Mouse (Mus musculus) left cerebral cortex, adult 8-10 months (tissue): Measurements from ENCODE around the gene Crygn. TPM values are rescaled to one million over a fixed set of nuclear protein-coding genes. Genes with fewer than 3 reads are reported as not detected.

Source experiments
- DNase-seq, 2 experiments: peaks; one replicate each; pipeline ENCODE4 v3.0.0; 2022; ENCODE audit warnings: low spot score in 2 of 2
- total RNA-seq, 4 experiments: library from RNA; stranded (reverse); gene quantifications; 2 replicates each; pipeline ENCODE4 v1.2.4; 2022

Crygn gene
- total RNA-seq, 4 experiments from 2014 or later: 1.5 TPM; not detected in 3

DNA sequence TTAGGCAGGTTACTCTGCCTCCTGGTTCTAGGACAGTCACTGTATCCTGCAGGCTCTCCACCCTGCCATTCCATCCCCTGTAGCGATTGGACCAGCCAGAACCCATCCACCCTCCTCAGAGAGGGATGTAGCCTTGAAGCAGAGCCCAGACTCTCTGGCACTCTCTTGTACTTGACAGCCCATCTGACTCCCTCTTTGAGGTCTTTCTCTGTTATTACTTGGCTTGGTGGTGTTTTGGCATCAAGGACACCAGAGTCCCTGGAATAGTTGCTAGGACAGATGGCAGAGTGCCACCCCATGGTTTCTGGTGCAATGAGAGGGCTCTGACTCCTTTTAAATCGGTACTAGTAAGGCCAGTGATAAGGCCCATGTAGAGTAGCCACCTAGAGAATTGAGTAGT lies 44.6 kb downstream of the Crygn start:
- no peak for DNase-seq

DNA sequence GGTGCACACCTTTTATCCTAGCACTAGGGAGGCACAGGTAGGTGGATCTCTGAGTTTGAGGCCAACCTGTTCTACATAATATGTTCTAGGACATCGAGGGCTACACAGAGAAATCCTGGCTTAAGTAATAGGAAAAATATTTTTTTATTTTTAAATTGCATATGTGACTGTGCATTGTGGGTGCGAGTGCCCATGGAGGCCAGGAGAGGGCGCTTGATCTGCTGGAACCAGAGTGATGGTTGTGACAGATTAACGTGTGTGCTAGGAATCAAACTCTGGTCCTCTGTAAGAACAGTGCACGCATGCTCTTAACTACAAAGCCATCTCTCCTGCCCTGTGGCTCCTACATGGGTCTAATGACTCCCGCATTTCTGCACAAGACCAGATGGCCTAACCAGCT lies 46.2 kb downstream of the Crygn start:
- no peak for DNase-seq

DNA sequence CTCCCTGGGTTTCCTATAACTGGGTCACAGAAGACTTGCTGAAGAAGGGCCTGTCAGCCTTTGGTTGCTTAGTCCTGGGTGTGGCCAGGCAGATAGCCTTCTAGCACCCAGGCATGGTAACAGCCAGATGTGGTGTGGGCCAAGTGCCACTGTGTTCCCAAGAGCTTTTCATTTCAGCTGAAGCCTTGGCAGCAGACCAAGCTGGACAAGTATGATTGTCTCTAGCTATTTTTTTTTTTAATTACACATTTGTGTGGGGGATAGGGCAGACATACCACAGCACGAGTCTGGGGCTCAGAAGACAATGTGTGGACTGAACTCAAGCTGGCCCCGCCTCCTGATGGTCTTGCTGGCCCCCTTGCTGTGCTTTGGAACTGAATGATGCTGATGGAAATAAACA lies 47.8 kb downstream of the Crygn start:
- no peak for DNase-seq

DNA sequence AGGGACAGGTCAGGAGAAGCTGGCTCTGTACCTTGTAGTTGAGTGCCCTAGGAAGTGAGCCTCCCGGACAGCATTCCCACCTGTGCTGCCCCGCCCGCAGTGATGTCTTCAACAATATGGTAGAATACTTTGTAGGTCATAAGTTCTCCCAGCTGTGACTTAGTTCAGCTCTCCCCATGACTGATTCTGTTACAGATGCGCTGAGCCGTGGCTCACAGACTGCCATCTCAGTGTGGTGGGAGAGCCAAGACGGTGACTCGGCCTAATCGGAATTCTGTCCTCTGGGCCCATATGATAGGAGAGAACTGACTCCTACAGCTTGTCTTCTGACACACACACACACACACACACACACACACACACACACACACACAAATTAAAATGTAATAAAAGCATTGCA lies 53.2 kb downstream of the Crygn start:
- DNase-seq: no peak

DNA sequence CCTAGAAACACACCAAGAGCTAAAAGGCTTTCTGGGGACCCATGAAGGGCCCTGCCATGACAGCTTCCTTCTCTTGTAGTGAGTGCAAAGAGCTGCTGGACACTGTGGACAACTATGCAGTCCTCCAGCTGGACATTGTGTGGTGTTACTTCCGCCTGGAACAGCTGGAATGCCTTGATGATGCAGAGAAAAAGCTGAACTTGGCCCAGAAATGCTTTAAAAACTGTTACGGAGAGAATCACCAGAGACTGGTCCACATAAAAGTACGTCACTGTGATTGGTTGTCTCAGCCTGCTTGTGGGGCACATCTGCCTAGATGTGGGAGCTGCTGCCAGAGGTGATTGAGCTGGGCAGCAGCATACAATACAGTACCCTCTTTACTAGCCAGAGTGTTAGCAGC lies 56.5 kb downstream of the Crygn start:
- DNase-seq: no peak

Other genes starting within 250 kb of the Crygn start
- 1 to 10 TPM in 3 of 4 experiments, under 1 TPM in 1; 0.65 to 1.4 (median 1.2) TPM for gene Gbx1, start 230.8 kb downstream of the Crygn start, total RNA-seq
- 1 to 10 TPM in 2 of 4 experiments, under 1 TPM in 2; 0.65 to 4.1 (median 2.1) TPM for gene Asb10, start 217.0 kb downstream of the Crygn start, total RNA-seq
- gene 4931409K22Rik, start 201.2 kb downstream of the Crygn start, total RNA-seq: under 1 TPM in 2 of 4 experiments, not detected in 2; 0.11 to 0.16 TPM
- 10 to 100 TPM; 80.5 to 93.3 (median 83.7) TPM for gene Abcf2, start 180.5 kb downstream of the Crygn start, total RNA-seq
- gene Chpf2, start 171.3 kb downstream of the Crygn start, total RNA-seq: 10 to 100 TPM; 63.7 to 82.2 (median 70.9) TPM
- gene Smarcd3, start 133.6 kb downstream of the Crygn start, total RNA-seq: 100 to 1,000 TPM in 2 of 4 experiments, 10 to 100 TPM in 2; 98.6 to 117 (median 104) TPM
- gene Nub1, start 72.5 kb downstream of the Crygn start, total RNA-seq: 10 to 100 TPM; 85.4 to 91.5 (median 86.1) TPM
- 1 to 10 TPM in 2 of 4 experiments, under 1 TPM in 2; 0.33 to 2.2 (median 0.99) TPM for gene Wdr86, start 27.3 kb downstream of the Crygn start, total RNA-seq
- 100 to 1,000 TPM; 105 to 112 (median 108) TPM for gene Rheb, start 84.6 kb upstream of the Crygn start, total RNA-seq